In the genomic region with DNA sequence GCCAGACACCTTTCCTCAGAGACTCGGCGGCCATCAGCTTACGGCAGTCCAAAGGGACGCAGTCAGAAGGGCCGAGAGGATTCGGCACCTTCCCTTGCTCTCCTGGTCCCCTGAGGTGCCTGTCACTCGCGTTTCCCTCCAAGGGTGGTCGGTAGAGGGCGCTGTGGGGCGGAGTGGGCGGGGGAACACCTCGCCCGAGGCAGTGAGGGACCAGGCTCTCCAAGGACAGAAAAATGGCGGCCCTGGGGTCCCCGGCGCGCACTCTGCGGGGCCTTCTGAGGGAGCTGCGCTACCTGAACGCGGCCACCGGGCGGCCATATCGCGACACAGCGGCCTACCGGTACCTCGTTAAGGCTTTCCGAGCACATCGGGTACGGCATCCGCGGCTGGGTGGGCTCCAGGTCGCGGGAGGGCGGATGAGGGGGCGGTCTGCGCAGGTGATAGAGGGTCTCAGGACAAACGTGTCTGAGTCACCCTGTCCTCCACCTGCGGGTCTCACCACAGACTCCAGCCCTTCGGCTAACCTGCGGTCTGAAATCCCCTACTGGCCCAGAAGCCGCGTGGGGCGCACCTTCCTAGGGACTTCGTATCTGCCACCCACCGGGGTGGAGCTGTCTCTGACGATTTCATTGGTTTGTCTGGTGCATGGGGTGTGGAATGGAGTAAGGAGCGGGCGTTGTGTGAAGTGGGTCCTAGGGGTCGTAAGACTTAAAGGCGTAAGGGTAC, we compare ENCODE assay signal across 8 mouse cellular contexts. TPM values are rescaled to one million over a fixed set of nuclear protein-coding genes. Genes with fewer than 3 reads are reported as not detected.
DNase-seq lines count a peak whose midpoint lies in the region; ATAC-seq lines count a peak whose summit lies in the region.

No protein-coding gene starts in this region.

- no peaks in the 10 kb centered on the region for H3K9me3 ChIP-seq in hindbrain, embryonic 16.5 days (ENCODE audit: control insufficient read depth, low read length)

- H3K4me3 ChIP-seq in hindbrain, embryonic 16.5 days (ENCODE audit: low read length) = peak overlapping the region; percentile 78

- no peaks in the 10 kb centered on the region for H3K27me3 ChIP-seq in hindbrain, embryonic 16.5 days (replicated peaks; ENCODE audit: control insufficient read depth, insufficient read depth, low read length)

- WGBS in hindbrain, embryonic 16.5 days = under 1% methylated on average over 53 of the region's 53 CpGs

- peak overlapping the region; percentile 53 for H3K4me2 ChIP-seq in hindbrain, embryonic 16.5 days (ENCODE audit: low read length)

- peak; percentile 71 for ATAC-seq in hindbrain, embryonic 16.5 days

- H3K9ac ChIP-seq in hindbrain, embryonic 16.5 days (ENCODE audit: low read depth, low read length) = peak overlapping the region; percentile 90

- H3K27ac ChIP-seq in hindbrain, embryonic 16.5 days (ENCODE audit: low read depth, low read length) = peak overlapping the region; percentile 99

- H3K4me1 ChIP-seq in hindbrain, embryonic 16.5 days (ENCODE audit: control insufficient read depth, insufficient read depth, low read depth, low read length) = peaks cover 12% of the 10 kb centered on the region

- H3K36me3 ChIP-seq in hindbrain, embryonic 16.5 days (ENCODE audit: control insufficient read depth, insufficient read depth, low read length) = no peaks in the 10 kb centered on the region

- peak; percentile 98 for DNase-seq in ZHBTc4 (ENCODE audit: low read depth, low spot score)
- peak; percentile 100 for DNase-seq in cerebellum, postnatal 4 days (ENCODE audit: low spot score in 2 of 2)
- peak; percentile 99 for DNase-seq in gastrocnemius, adult 18-20 months (ENCODE audit: low spot score)
- DNase-seq in left cerebral cortex, adult 18-20 months (ENCODE audit: low spot score in 2 of 2) = peak; percentile 98 to 99
- DNase-seq in lung, postnatal 4 days = peak; percentile 96 to 99
- peak; percentile 97 for DNase-seq in retina, postnatal 1 day
- peak; percentile 100 for DNase-seq in thymus, postnatal 4 days

RNA-seq across cellular contexts. Expression of gene Fmc1, which starts 1.5 kb away (rescaled TPM):
- 100 to 1,000 TPM; 144 to 163 TPM for total RNA-seq in gastrocnemius, adult 18-20 months (2021)
- 183 and 225 TPM in 2 replicates for polyA plus RNA-seq in hindbrain, embryonic 16.5 days (2015; fragmentation: Nextera tagmentation; extraction: Ambion mirVana)
- total RNA-seq in left cerebral cortex, adult 18-20 months (2021) = 10 to 100 TPM; 55.8 to 57.9 TPM

RNA-seq across cellular contexts. Expression of gene Luc7l2, which starts 16.3 kb away (rescaled TPM):
- total RNA-seq in gastrocnemius, adult 18-20 months (2021) = 100 to 1,000 TPM in 1 of 2 experiments, 10 to 100 TPM in 1; 93.4 to 108 TPM
- 31.9 and 33.5 TPM in 2 replicates for polyA plus RNA-seq in hindbrain, embryonic 16.5 days (2015; fragmentation: Nextera tagmentation; extraction: Ambion mirVana)
- total RNA-seq in left cerebral cortex, adult 18-20 months (2021) = 100 to 1,000 TPM; 141 to 156 TPM

Comparison
In these comparisons a context has a peak if more than half of its experiments do, and no peak if none do; other contexts are left out.
1. Peak in every context shown above with its lines: DNase-seq, ATAC-seq, H3K4me3 ChIP-seq and H3K27ac ChIP-seq.